Mouse (Mus musculus): ENCODE results near the gene Ermp1. TPM values are rescaled to one million over a fixed set of nuclear protein-coding genes. Genes with fewer than 3 reads are reported as not detected.

The Ermp1 gene
- total RNA-seq, 4 experiments from 2014 or later: 9.7 to 11.8 (median 10.8) TPM

DNA sequence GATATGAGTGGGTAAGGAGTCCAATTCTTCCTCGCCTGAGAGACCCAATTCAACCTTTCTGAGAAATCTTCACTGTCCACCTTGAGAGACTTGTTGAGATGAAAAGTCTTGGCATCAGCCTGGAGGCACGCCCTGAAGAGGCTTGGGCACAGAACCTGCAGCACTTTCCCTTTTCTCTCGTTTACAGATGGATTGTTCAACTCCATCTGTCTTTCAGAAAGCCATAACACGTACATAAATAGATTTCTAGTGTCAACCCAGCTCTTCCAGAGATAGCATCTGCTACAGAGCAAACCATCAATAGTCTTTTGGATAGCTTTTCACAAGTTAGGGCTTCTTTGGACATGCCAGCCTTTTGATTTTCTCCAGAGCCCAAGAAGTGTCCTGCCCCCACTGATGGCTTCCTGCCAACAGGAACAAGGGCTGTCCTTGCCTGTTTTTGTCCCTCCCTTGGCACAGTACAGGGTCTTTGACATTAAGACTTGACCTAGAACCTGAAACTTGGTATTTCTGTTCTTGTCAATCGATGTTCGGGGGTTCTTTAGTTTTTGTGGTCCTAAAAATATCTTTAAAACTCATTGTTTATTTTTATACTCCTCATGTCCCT, 13.9 kb upstream of the Ermp1 start:
- no peak for DNase-seq (ENCODE audit: low spot score)

DNA sequence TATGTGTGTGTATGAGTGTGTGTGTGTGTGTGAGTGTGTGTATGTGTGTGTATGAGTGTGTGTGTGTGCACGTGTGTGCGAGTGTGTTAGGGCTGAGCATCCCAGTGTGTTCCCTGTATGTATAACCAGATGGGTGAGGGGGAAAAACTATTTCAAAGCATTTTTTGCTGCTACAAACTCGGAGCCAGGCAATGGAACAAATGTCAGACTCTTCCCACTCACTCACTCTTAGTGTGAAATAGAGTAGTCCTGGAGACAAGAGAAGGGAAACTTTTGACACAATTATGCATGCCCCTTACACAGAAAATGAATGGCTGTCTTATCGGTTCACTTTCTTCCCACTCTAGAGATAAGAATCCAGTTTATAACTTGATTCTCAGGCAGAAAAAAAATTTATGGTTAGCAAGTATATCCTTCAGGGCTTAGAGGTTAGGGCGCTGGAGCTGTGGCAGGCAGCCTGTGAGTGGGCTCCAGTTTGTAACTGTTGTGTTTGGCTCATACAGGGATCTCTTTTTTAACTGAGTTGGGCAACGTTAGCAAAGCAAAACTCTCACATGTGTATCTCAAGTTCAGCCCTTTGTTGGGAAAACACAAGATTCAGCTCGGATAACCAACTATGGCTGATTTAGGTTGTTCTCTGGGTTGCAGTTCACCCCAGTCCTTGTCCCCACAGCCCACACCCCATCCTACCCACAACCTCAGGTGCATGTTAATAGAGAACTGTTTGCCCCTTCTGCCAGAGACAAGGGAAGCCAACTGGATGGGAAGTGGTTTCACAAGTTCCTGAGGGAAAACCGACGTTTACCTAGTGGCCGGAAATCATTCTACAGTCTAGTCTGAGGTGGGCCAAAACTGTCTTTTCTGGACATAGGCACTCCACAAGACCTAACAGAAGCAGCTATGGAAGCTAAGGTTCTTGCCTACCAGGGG, 12.9 kb upstream of the Ermp1 start:
- no peak for DNase-seq (ENCODE audit: low spot score)

DNA sequence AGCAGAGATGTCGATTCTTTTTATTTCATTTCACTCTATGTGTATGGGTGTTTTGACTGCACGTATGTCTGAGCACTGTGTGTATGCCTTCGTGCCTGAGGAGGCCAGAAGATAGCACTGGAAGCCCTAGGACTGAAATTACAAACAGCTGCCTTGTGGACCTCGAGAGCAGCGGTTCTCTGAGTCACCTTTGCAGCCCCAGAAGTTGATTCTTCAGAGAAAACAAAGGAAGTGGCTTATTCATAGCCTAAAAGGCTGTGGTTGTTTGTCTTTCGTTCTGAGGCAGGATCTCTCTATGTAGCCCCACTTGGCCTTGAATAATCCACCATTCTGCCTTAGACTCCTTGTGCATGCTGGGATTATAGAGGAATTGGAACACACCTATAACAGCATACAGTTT, 11.5 kb upstream of the Ermp1 start:
- DNase-seq (ENCODE audit: low spot score): no peak

DNA sequence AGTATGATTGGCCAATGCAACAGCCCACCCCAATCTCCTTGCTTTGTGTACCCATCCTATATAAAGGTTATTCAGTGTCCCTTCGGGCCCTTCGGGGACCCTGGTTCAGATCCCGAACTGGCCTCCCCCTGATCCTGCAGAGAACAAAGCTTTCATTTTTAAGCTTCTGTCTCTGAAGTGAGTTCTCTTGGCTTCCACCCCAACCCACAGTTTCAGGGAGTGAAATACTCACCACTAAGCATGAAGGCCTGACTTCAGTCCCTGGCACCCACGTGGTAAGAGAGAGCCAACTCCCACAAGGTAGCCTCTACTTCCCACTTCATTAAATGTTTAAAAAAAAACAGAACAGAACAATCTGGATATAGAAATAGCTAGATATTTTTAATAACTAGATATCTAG, 10.6 kb upstream of the Ermp1 start:
- no peak for DNase-seq (ENCODE audit: low spot score)

DNA sequence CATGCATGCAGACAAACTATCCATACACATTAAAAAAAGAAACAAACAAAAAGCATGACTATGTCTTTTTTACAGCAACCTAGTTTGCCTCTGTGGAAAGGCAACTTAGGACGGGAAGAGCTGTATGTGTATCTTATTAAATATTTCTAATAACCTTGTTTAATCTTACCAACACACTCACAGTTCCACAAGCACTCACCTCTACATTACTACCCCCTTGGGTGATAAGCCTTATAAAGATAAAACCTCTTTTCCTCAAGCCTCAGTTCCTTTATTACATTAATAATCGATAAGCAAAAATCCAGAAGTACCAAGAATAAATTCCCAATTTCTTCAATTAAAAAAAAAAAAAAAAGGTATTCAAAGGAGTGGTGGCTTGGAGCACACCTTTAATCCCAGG, 9.3 kb upstream of the Ermp1 start:
- DNase-seq (ENCODE audit: low spot score): no peak

DNA sequence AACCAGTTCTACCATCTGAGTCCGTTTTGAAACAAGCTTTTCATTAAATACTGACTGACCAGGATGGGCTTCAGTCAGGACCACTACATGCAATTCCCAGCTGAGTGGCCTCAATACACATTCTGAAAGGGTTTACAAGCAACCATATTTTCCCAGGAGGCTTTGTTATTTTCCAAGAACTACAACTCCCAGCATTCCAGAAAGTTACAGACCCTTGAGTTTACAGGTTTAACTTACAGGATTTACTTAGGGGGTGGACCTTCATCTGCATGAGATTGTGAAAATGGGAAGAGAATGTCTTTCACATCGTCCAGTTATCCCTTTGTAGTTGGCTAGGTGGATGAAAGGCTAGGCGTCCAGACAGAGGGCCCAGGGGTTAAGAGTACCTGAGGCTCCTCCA, 8.8 kb upstream of the Ermp1 start:
- no peak for DNase-seq (ENCODE audit: low spot score)

DNA sequence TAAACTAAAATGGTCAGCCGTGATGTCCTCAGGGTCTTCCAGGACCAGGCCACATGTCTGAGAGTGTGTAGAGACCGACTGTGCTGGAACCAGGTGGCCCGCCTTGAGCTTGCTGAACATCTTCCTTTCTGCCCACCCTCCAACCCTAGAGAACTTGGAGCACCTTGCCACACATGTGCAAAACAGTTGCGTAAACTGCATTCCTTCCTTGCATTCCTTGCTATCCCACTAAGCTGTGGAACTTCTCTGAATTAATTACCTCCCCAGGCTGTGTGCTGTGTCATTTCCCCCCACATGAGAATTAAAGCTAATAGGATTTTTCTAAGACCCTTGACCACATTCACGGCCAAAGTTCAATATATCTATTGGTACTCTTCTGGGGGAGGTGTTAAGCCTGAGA, 8.4 kb upstream of the Ermp1 start:
- DNase-seq (ENCODE audit: low spot score): no peak

DNA sequence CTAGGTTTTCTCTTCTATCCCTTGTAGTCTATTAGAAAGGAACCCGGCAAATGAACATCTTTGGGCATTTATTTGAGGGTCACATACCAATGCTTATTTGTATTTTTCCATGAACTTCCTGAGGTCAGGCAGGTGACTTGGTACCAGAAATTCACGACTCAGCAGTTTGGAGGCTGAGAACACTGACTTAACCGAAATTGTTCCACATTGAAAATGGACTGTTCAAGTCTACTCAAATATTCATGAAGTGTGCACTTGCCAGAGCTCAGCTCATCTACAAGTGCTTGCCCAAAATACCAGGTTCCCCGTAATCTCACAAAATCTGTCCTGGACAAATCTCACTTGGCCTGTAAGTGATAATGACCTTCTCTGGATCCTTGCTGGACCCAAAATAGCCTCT, 7.8 kb upstream of the Ermp1 start:
- no peak for DNase-seq (ENCODE audit: low spot score)

DNA sequence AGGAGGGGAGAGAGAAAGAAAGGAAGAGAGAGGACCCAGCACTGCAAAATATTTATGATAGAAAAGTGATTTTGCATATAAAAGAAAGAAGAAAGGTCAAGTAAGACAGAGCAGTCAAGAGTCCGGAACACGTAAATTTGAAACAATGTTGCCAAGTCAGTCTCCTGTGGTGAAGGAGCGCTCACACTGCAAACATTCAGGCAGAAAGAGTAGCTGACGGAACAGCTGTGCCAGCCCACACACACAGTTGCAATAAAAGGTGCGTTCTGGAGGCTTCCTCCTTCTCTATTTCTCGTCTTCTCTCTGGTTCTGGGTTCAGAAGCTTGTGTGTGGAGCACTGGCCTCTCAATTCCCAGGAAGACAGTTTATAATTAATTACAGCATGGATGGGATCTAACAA, 6.9 kb upstream of the Ermp1 start:
- no peak for DNase-seq (ENCODE audit: low spot score)

DNA sequence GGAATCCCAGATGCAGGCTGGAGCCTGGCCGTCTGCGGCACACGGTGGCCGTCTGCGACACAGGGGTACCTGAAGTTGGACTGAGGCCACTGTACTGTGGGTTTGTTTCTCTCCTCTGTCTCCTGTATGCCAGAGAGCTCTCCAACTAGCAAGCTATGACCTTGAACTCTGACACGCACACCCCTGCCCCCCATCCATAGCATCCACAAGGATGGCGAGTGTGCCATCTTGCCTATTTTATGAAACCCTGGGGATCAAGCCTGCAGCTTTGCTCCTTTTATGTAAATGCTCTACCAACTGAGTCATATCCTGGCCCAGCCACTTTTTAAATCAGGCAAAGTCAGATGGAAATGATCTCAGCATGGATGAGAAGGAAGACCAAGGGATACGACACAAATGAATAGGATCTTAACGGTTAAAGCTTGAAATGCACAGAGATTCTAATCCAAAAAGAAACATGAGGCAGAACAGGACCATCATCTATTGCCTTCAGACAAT, 5.6 kb upstream of the Ermp1 start:
- DNase-seq (ENCODE audit: low spot score): no peak

DNA sequence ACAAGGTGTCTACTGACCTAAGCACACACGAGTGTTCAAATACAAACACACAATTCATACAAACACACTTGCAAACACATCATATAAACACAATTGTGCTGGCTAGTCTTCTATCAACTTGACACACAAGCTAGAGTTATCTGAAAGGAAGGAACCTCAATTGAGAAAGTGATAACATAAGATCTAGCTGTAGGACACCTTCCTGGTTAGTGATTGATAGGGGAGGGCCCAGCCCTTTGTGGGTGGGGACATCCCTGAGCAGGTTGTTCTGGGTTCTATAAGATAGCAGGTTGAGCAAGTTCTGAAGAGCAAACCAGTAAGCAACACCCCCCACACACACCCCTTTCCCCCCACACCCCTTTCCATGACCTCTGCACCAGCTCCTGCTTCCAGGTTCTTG, 1.5 kb upstream of the Ermp1 start:
- no peak for DNase-seq (ENCODE audit: low spot score)

DNA sequence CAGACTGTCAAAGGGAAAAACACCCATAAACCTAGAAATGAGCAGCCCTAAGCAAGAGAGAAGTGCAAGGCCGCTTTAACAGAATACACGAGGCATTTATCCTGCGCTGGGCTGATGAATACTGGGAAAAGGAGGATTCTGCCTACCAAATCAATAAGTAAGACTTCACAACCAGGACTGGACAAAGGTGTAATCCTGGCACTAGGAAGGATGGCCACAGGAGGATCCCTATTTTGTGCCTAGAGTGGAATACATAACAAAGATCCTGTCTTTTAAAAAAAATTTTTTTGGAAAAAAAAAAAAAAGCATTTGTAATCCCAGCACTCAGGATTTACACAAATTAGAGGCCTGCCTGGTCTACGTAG, 317 bp upstream of the Ermp1 start:
- DNase-seq (ENCODE audit: low spot score): no peak

DNA sequence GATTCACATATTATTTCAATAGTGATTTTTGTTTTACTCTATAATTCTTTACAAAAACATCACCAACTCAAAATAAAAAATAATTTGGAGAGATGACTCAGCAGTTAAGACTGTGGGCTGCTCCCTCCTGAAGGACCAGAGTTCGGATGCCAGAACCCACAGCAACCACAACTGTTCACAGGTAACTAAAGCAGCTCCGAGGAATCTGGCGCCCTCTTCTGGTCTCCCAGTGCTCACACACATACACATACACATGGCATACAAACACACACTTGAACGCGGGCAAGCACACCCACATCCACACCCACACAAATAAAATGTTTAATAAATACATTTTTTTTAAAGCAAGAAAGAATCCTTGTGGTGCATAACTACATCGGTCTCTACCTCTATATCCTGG, 3.5 kb downstream of the Ermp1 start:
- no peak for DNase-seq (ENCODE audit: low spot score)

DNA sequence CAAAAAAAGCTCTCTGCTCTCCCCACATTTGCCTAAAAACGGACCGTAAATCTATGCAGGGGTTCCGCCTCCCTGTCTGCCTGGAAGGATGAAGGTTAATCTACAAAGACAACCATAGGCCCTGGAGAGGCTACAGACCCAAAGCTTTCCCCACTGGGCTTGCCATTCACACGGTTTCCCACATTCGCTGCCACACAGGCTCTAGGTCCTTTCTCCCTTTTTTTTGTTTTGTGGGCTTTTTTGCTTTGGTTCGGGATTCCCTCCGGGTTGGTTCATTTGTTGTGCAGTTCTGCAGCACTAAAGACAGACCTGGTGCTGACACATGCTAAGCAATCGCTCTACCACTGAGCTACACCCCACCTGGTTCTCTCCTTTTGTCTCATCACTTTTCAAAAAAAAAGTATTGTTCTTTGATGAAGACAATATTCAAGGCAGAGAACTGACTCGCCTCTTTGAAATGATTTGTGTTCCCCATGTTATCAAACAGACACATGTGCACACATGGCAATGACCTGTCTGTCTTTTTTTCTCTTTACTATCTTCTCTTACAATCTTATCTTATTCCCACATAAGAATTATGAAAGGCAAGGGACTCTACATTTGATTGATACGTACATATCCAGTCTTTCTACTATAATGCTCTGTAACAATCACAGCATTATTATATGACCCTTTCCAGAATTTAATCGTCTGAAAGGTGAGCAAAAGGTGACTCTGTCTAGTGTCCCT, 4.9 kb downstream of the Ermp1 start:
- no peak for DNase-seq (ENCODE audit: low spot score)

DNA sequence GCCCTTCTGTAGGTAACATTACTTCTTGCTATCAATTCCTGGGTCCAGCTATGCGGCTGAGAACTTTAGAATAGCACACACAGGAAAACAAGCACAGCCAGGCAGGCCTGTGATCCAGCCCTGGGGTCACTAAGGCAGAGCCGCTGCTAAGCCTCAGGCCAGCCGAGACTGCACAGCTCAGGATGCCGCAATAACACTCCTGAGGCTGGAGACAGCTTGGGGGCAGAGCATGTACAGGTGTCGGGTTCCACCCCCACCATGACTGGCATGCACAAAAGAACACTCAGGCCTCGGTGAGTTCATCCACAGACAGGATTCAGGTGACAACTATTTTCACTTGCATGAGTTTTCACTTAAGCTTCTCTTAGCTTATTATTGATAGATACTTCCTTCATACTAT, 6.0 kb downstream of the Ermp1 start:
- DNase-seq (ENCODE audit: low spot score): no peak

DNA sequence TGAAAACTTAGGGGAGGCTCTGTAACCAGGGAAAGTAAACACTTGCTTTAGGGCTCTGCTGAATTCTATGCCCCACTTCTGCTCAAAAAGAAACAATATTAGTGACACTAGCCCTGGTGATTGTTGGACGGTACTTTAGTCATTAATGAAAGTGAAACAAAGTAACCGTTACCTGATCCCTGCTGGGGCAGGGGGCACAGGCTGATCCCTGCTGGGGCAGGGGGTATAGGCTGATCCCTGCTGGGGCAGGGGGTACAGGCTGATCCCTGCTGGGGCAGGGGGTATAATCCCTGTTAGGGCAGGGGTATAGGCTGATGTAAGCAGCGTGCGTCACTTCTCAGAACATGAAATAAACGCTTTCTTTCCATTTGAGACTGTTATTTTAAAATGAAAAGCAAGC, 6.7 kb downstream of the Ermp1 start:
- DNase-seq (ENCODE audit: low spot score): no peak

DNA sequence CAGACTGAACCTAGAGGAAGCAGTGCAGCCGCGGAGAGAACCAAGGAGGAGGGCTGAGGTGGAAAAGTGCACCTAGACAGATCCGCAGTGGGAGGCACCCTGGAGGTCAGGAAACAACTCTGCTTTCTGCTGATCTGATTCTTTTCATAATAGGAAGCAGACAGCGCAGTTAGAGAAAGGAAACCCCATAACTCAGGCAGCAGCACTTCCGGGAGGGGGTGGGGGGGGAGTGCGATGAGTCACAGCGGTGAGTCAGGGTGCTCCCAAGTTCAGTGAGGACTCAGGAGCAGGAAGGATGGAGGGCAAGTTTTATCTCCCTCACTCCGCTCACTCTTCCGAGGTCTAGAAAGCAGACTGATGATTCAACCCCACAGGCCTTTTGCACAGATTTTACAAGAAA, 7.2 kb downstream of the Ermp1 start:
- peak; percentile 11 for DNase-seq (ENCODE audit: low spot score)

DNA sequence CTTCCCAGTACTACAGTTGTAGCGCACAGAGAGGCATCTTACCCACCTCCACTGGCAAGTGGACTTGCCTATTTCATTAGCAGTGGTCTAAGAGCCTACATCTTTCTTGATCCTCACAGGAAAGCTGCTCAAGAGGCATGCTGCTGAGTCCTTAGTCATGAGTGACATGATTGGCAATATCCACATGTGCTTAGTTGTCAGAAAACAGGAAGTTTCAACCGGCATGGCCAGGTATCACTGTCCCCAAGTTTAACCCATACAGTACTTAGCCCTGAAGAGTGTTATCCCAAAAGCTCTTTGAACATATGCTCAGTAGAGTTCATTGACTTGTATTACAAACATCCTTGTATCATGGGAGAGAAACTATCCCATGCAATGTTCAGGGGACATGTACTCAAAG, 36.1 kb downstream of the Ermp1 start:
- DNase-seq (ENCODE audit: low spot score): no peak

DNA sequence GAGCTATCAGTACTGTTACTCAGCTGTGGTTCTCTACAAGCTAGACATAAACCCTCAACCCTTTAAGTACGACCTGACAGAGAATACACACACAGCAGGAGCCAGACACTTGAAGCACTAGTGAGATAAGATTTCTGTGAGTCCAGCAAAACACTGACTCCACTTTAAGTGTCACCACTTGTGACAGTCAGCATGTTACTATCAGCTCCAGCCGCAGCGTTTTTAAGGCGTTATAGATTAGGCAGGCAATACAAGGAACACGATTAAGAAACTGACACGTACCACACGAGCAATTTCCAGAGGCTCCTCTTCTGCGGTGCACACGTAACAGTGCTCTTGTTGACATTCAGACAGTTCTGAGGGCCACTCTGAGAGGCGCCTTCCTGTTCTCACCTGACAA, 37.3 kb downstream of the Ermp1 start:
- no peak for DNase-seq (ENCODE audit: low spot score)

DNA sequence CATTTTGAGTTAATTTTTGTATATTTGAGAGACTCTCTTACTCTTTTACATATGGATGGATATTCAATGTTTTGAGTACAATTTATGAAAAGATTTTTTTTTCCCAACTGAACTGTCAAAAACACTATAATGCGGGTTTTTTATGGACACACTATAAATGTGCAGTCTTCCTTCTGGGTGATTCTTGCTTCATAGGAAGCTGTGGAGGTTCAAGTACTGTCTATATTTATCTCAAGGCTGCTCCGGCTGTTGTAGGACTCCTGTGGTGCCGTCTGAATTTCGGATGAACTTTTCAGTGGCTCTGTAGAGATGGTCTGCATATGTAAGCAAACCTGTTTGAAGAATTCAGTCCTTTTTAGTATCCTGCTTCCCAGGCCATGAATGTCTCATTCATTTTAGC, 40.0 kb downstream of the Ermp1 start:
- DNase-seq (ENCODE audit: low spot score): no peak

DNA sequence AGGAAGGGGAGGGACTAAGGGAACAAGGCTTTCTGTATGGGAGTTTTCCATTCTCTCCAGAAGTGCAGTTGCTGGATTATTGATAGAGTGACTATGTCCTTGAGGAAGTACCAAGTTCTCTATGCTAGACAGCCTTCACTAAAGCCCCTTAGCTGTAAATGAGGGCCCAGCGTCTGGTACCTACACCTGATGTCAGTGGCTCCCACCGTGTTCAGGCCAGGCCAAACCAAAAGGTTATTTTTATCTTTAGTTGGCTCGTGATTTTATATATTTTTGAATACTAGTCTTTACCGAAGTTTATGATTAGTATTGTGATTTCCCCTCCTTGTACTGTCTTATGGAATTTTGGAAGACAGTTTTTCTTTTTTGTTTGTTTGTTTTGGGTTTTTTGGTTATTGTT, 40.7 kb downstream of the Ermp1 start:
- no peak for DNase-seq (ENCODE audit: low spot score)

DNA sequence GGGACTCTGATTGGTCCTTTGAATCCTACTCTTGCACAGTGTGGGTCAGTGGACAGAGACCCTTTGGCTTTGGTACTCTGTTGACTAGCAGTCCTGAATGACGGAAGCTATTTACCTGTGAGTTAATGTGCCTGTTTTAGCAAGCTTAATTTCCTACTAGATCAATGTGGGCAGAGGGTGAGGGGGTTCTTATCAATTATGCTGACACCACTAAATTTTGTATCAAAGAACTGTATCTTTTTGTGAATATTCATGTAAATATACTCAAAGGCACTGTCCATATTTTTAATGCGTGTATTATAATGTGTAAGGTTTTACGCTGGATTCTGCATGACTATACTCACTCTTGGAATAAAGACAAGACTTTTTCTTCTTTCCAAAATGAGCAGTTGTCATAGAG, 43.6 kb downstream of the Ermp1 start:
- no peak for DNase-seq (ENCODE audit: low spot score)
